Mouse (Mus musculus): ENCODE results near the gene Ercc5. TPM values are rescaled to one million over a fixed set of nuclear protein-coding genes. Genes with fewer than 3 reads are reported as not detected.

Ercc5 gene
- polyA plus RNA-seq, 1 experiment: 19.8 TPM

GRCm38 (mm10) chr1:44155287-44155686 lies 7.7 kb downstream of the Ercc5 start:
- Histone ChIP-seq H3K4me3 (replicated peaks; ENCODE audit: insufficient read depth, low read depth, low read length) (no peak overlapping the region), H3K27ac (ENCODE audit: insufficient read depth, low read length) (no peak overlapping the region), H3K4me1 (ENCODE audit: control insufficient read depth, insufficient read depth, low read length) (no peaks in the 10 kb centered on the region), H3K27me3 (ENCODE audit: control insufficient read depth, insufficient read depth, low read length) (no peaks in the 10 kb centered on the region)
- no peak for DNase-seq
- TF ChIP-seq POLR2A (IDR thresholded peaks at IDR 0.05; ENCODE audit: borderline replicate concordance, insufficient read depth, low read length) (no peak), CTCF (IDR thresholded peaks at IDR 0.05; ENCODE audit: borderline replicate concordance, insufficient read depth, low read depth, low read length) (no peak)
- WGBS: 97% methylated on average over 4 of the region's 4 CpGs

GRCm38 (mm10) chr1:44158317-44158716 lies 10.8 kb downstream of the Ercc5 start:
- no peaks in the 10 kb centered on the region for H3K4me1 ChIP-seq (ENCODE audit: control insufficient read depth, insufficient read depth, low read length)
- no peaks in the 10 kb centered on the region for H3K27me3 ChIP-seq (ENCODE audit: control insufficient read depth, insufficient read depth, low read length)
- H3K4me3 ChIP-seq (replicated peaks; ENCODE audit: insufficient read depth, low read depth, low read length): no peak overlapping the region
- no peak for TF ChIP-seq POLR2A (IDR thresholded peaks at IDR 0.05; ENCODE audit: borderline replicate concordance, insufficient read depth, low read length)
- TF ChIP-seq CTCF (IDR thresholded peaks at IDR 0.05; ENCODE audit: borderline replicate concordance, insufficient read depth, low read depth, low read length): no peak
- no peak overlapping the region for H3K27ac ChIP-seq (ENCODE audit: insufficient read depth, low read length)
- WGBS: 94% methylated on average over 6 of the region's 6 CpGs
- DNase-seq: no peak

- H3K27ac ChIP-seq (ENCODE audit: insufficient read depth, low read length): no peak overlapping the region
- TF ChIP-seq CTCF (IDR thresholded peaks at IDR 0.05; ENCODE audit: borderline replicate concordance, insufficient read depth, low read depth, low read length) (no peak), POLR2A (IDR thresholded peaks at IDR 0.05; ENCODE audit: borderline replicate concordance, insufficient read depth, low read length) (no peak)
Observed at GRCm38 (mm10) chr1:44161818-44162217, 14.3 kb downstream of the Ercc5 start.

GRCm38 (mm10) chr1:44162389-44162788 lies 14.8 kb downstream of the Ercc5 start:
- Histone ChIP-seq H3K27ac (ENCODE audit: insufficient read depth, low read length) (no peak overlapping the region), H3K4me1 (ENCODE audit: control insufficient read depth, insufficient read depth, low read length) (no peaks in the 10 kb centered on the region), H3K4me3 (replicated peaks; ENCODE audit: insufficient read depth, low read depth, low read length) (no peak overlapping the region), H3K27me3 (ENCODE audit: control insufficient read depth, insufficient read depth, low read length) (no peaks in the 10 kb centered on the region)
- DNase-seq: no peak
- no peak for TF ChIP-seq POLR2A (IDR thresholded peaks at IDR 0.05; ENCODE audit: borderline replicate concordance, insufficient read depth, low read length)
- no peak for TF ChIP-seq CTCF (IDR thresholded peaks at IDR 0.05; ENCODE audit: borderline replicate concordance, insufficient read depth, low read depth, low read length)
- WGBS: 98% methylated on average over 5 of the region's 5 CpGs

More at GRCm38 (mm10) chr1:44161818-44162217, 14.3 kb downstream of the Ercc5 start:
- no peak for DNase-seq
- Histone ChIP-seq H3K4me3 (replicated peaks; ENCODE audit: insufficient read depth, low read depth, low read length) (no peak overlapping the region), H3K4me1 (ENCODE audit: control insufficient read depth, insufficient read depth, low read length) (no peaks in the 10 kb centered on the region), H3K27me3 (ENCODE audit: control insufficient read depth, insufficient read depth, low read length) (no peaks in the 10 kb centered on the region)
- WGBS: 92% methylated on average over 6 of the region's 6 CpGs

GRCm38 (mm10) chr1:44167859-44168383 lies 20.4 kb downstream of the Ercc5 start:
- no peaks in the 10 kb centered on the region for H3K4me1 ChIP-seq (ENCODE audit: control insufficient read depth, insufficient read depth, low read length)
- WGBS: 96% methylated on average over 3 of the region's 3 CpGs
- no peak for DNase-seq
- H3K27ac ChIP-seq (ENCODE audit: insufficient read depth, low read length): no peak overlapping the region
- TF ChIP-seq POLR2A (IDR thresholded peaks at IDR 0.05; ENCODE audit: borderline replicate concordance, insufficient read depth, low read length): no peak
- TF ChIP-seq CTCF (IDR thresholded peaks at IDR 0.05; ENCODE audit: borderline replicate concordance, insufficient read depth, low read depth, low read length): no peak
- H3K4me3 ChIP-seq (replicated peaks; ENCODE audit: insufficient read depth, low read depth, low read length): no peak overlapping the region
- no peaks in the 10 kb centered on the region for H3K27me3 ChIP-seq (ENCODE audit: control insufficient read depth, insufficient read depth, low read length)

GRCm38 (mm10) chr1:44172656-44173055 lies 25.1 kb downstream of the Ercc5 start:
- TF ChIP-seq POLR2A (IDR thresholded peaks at IDR 0.05; ENCODE audit: borderline replicate concordance, insufficient read depth, low read length) (no peak), CTCF (IDR thresholded peaks at IDR 0.05; ENCODE audit: borderline replicate concordance, insufficient read depth, low read depth, low read length) (no peak)
- no peaks in the 10 kb centered on the region for H3K4me1 ChIP-seq (ENCODE audit: control insufficient read depth, insufficient read depth, low read length)
- WGBS: 98% methylated on average over 4 of the region's 4 CpGs
- no peak overlapping the region for H3K4me3 ChIP-seq (replicated peaks; ENCODE audit: insufficient read depth, low read depth, low read length)
- H3K27ac ChIP-seq (ENCODE audit: insufficient read depth, low read length): no peak overlapping the region
- no peak for DNase-seq
- no peaks in the 10 kb centered on the region for H3K27me3 ChIP-seq (ENCODE audit: control insufficient read depth, insufficient read depth, low read length)

GRCm38 (mm10) chr1:44173903-44174302 lies 26.4 kb downstream of the Ercc5 start:
- no peak for DNase-seq
- 91% methylated on average over 8 of the region's 8 CpGs for WGBS
- H3K27ac ChIP-seq (ENCODE audit: insufficient read depth, low read length): no peak overlapping the region
- H3K4me1 ChIP-seq (ENCODE audit: control insufficient read depth, insufficient read depth, low read length): no peaks in the 10 kb centered on the region
- H3K4me3 ChIP-seq (replicated peaks; ENCODE audit: insufficient read depth, low read depth, low read length): no peak overlapping the region
- TF ChIP-seq POLR2A (IDR thresholded peaks at IDR 0.05; ENCODE audit: borderline replicate concordance, insufficient read depth, low read length) (no peak), CTCF (IDR thresholded peaks at IDR 0.05; ENCODE audit: borderline replicate concordance, insufficient read depth, low read depth, low read length) (no peak)
- no peaks in the 10 kb centered on the region for H3K27me3 ChIP-seq (ENCODE audit: control insufficient read depth, insufficient read depth, low read length)

GRCm38 (mm10) chr1:44178086-44178485 lies 30.5 kb downstream of the Ercc5 start:
- WGBS: 95% methylated on average over 5 of the region's 5 CpGs
- Histone ChIP-seq H3K4me1 (ENCODE audit: control insufficient read depth, insufficient read depth, low read length) (no peaks in the 10 kb centered on the region), H3K4me3 (replicated peaks; ENCODE audit: insufficient read depth, low read depth, low read length) (no peak overlapping the region), H3K27ac (ENCODE audit: insufficient read depth, low read length) (no peak overlapping the region), H3K27me3 (ENCODE audit: control insufficient read depth, insufficient read depth, low read length) (no peaks in the 10 kb centered on the region)
- DNase-seq: no peak
- TF ChIP-seq CTCF (IDR thresholded peaks at IDR 0.05; ENCODE audit: borderline replicate concordance, insufficient read depth, low read depth, low read length): no peak
- TF ChIP-seq POLR2A (IDR thresholded peaks at IDR 0.05; ENCODE audit: borderline replicate concordance, insufficient read depth, low read length): no peak
